ENCODE assay signal across 21 mouse cellular contexts in genomic region chr13:110012029-110012428, GRCm38 (mm10).
DNase-seq lines count a peak whose midpoint lies in the region; ATAC-seq lines count a peak whose summit lies in the region.
"Had no signal": no experiment of that assay in that cellular context is flagged by ENCODE, and none has a peak within 500 bp of the region (broad histone marks: within the 10 kb centered on the region; RNA-seq: fewer than 3 reads in every experiment).

No protein-coding gene starts in this region.

- no peak overlapping the region for H3K4me2 ChIP-seq in hindbrain, embryonic 15.5 days
- H3K4me2 ChIP-seq in hindbrain, embryonic 13.5 days, result no peak overlapping the region
- H3K4me2 ChIP-seq in midbrain, embryonic 11.5 days, result no peak overlapping the region
- no peak overlapping the region for H3K4me2 ChIP-seq in midbrain, embryonic 13.5 days (replicated peaks)
- H3K4me2 ChIP-seq in forebrain, embryonic 16.5 days (ENCODE audit: low read length), result no peak overlapping the region
- no peak overlapping the region for H3K4me2 ChIP-seq in midbrain, embryonic 16.5 days (ENCODE audit: low read length)
- H3K4me2 ChIP-seq: embryonic facial prominence, embryonic 15.5 days; heart, embryonic 13.5 days; hindbrain, embryonic 14.5 days had no signal

- H3K4me1 ChIP-seq in hindbrain, embryonic 15.5 days (replicated peaks), result peaks cover 21% of the 10 kb centered on the region
- H3K4me1 ChIP-seq in hindbrain, embryonic 13.5 days (replicated peaks), result peaks cover 27% of the 10 kb centered on the region
- peaks cover 6% of the 10 kb centered on the region; the same call in 1 of the 2 replicates for H3K4me1 ChIP-seq in midbrain, embryonic 11.5 days (ENCODE audit: control insufficient read depth, insufficient read depth, low read length)
- peaks cover 18% of the 10 kb centered on the region for H3K4me1 ChIP-seq in midbrain, embryonic 13.5 days (replicated peaks)
- peaks cover 3% of the 10 kb centered on the region; the same call in 1 of the 2 replicates for H3K4me1 ChIP-seq in forebrain, embryonic 16.5 days (replicated peaks; ENCODE audit: control insufficient read depth, insufficient read depth, low read length)
- H3K4me1 ChIP-seq in midbrain, embryonic 16.5 days (ENCODE audit: control insufficient read depth, insufficient read depth, low read length), result peaks cover 27% of the 10 kb centered on the region
- H3K4me1 ChIP-seq: embryonic facial prominence, embryonic 15.5 days; heart, embryonic 13.5 days had no signal

- peak; percentile 57 for DNase-seq in midbrain, embryonic 11.5 days (ENCODE audit: low spot score, missing footprints)
- DNase-seq in kidney, postnatal 36 days, result no peak
- no peak for DNase-seq in ovary, postnatal 10 days (ENCODE audit: low spot score)
- DNase-seq: adrenal gland, adult 2 months; adrenal gland, postnatal 25 days; cerebellum, adult 11 months; cerebellum, adult 8-10 months; cerebellum, postnatal 14 days; embryo, embryonic 11 days; gastrocnemius, adult 2 months; gastrocnemius, postnatal 25 days; heart, postnatal 36 days had no signal

- H3K4me3 ChIP-seq in hindbrain, embryonic 15.5 days, result no peak overlapping the region
- H3K4me3 ChIP-seq in hindbrain, embryonic 13.5 days, result no peak overlapping the region
- H3K4me3 ChIP-seq in midbrain, embryonic 11.5 days (ENCODE audit: low read depth, low read length), result no peak overlapping the region
- no peak overlapping the region for H3K4me3 ChIP-seq in midbrain, embryonic 13.5 days (replicated peaks)
- no peak overlapping the region for H3K4me3 ChIP-seq in forebrain, embryonic 16.5 days (replicated peaks; ENCODE audit: low read length)
- no peak overlapping the region for H3K4me3 ChIP-seq in midbrain, embryonic 16.5 days (ENCODE audit: low read depth, low read length)
- H3K4me3 ChIP-seq: embryonic facial prominence, embryonic 15.5 days; erythroblast, embryonic 14.5 days; gastrocnemius, adult 2 months; heart, embryonic 13.5 days had no signal

- H3K27me3 ChIP-seq in hindbrain, embryonic 15.5 days, result no peaks in the 10 kb centered on the region
- peaks cover 3% of the 10 kb centered on the region; the same call in 1 of the 2 replicates for H3K27me3 ChIP-seq in hindbrain, embryonic 13.5 days
- no peaks in the 10 kb centered on the region for H3K27me3 ChIP-seq in midbrain, embryonic 11.5 days (ENCODE audit: control insufficient read depth, insufficient read depth, low read length)
- H3K27me3 ChIP-seq in midbrain, embryonic 13.5 days, result no peaks in the 10 kb centered on the region; the same call in 1 of the 2 replicates
- no peaks in the 10 kb centered on the region for H3K27me3 ChIP-seq in forebrain, embryonic 16.5 days (replicated peaks; ENCODE audit: control insufficient read depth, insufficient read depth, low read length)
- H3K27me3 ChIP-seq in midbrain, embryonic 16.5 days (ENCODE audit: control insufficient read depth, insufficient read depth, low read depth, low read length), result no peaks in the 10 kb centered on the region

- H3K36me3 ChIP-seq in hindbrain, embryonic 15.5 days, result no peaks in the 10 kb centered on the region
- no peaks in the 10 kb centered on the region for H3K36me3 ChIP-seq in hindbrain, embryonic 13.5 days
- H3K36me3 ChIP-seq in midbrain, embryonic 11.5 days (ENCODE audit: control insufficient read depth, insufficient read depth, low read length), result no peaks in the 10 kb centered on the region
- H3K36me3 ChIP-seq in midbrain, embryonic 13.5 days, result no peaks in the 10 kb centered on the region
- H3K36me3 ChIP-seq in forebrain, embryonic 16.5 days (ENCODE audit: control insufficient read depth, insufficient read depth), result no peaks in the 10 kb centered on the region
- H3K36me3 ChIP-seq in midbrain, embryonic 16.5 days (ENCODE audit: control insufficient read depth, insufficient read depth, low read length), result no peaks in the 10 kb centered on the region
- H3K36me3 ChIP-seq: embryonic facial prominence, embryonic 15.5 days; heart, embryonic 13.5 days had no signal

- no peaks in the 10 kb centered on the region for H3K9me3 ChIP-seq in hindbrain, embryonic 15.5 days
- no peaks in the 10 kb centered on the region for H3K9me3 ChIP-seq in hindbrain, embryonic 13.5 days
- no peaks in the 10 kb centered on the region for H3K9me3 ChIP-seq in midbrain, embryonic 11.5 days (ENCODE audit: control insufficient read depth, low read length)
- H3K9me3 ChIP-seq in midbrain, embryonic 13.5 days, result no peaks in the 10 kb centered on the region
- no peaks in the 10 kb centered on the region for H3K9me3 ChIP-seq in forebrain, embryonic 16.5 days (ENCODE audit: control insufficient read depth, low read length)
- no peaks in the 10 kb centered on the region for H3K9me3 ChIP-seq in midbrain, embryonic 16.5 days (replicated peaks; ENCODE audit: control insufficient read depth, low read length, poor library complexity, severe bottlenecking)
- H3K9me3 ChIP-seq: embryonic facial prominence, embryonic 15.5 days; heart, embryonic 13.5 days had no signal

- H3K27ac ChIP-seq in hindbrain, embryonic 15.5 days (replicated peaks), result 0 out of 2 replicates have a peak overlapping the region, but pooled peaks have one; percentile 23
- no peak overlapping the region for H3K27ac ChIP-seq in hindbrain, embryonic 13.5 days
- no peak overlapping the region for H3K27ac ChIP-seq in midbrain, embryonic 11.5 days (ENCODE audit: low read depth, low read length)
- no peak overlapping the region for H3K27ac ChIP-seq in midbrain, embryonic 13.5 days
- H3K27ac ChIP-seq in forebrain, embryonic 16.5 days (ENCODE audit: low read length), result no peak overlapping the region
- peak overlapping the region; percentile 63 for H3K27ac ChIP-seq in midbrain, embryonic 16.5 days (ENCODE audit: low read length)
- H3K27ac ChIP-seq: embryonic facial prominence, embryonic 15.5 days; gastrocnemius, adult 2 months; heart, embryonic 13.5 days; hindbrain, embryonic 14.5 days had no signal

- ATAC-seq in hindbrain, embryonic 15.5 days (ENCODE audit: low FRiP score, low read depth), result no peak
- ATAC-seq in hindbrain, embryonic 13.5 days (ENCODE audit: low FRiP score), result no peak
- ATAC-seq in midbrain, embryonic 11.5 days (ENCODE audit: low FRiP score), result no peak
- ATAC-seq in midbrain, embryonic 13.5 days, result no peak; the same call in 1 of the 2 replicates
- peak; percentile 34 for ATAC-seq in forebrain, embryonic 16.5 days
- peak; percentile 59; the same call in 1 of the 2 replicates for ATAC-seq in midbrain, embryonic 16.5 days

- 64% methylated on average over 4 of the region's 4 CpGs for WGBS in hindbrain, embryonic 15.5 days
- 68% methylated on average over 4 of the region's 4 CpGs for WGBS in hindbrain, embryonic 13.5 days
- WGBS in midbrain, embryonic 11.5 days, result 92% methylated on average over 4 of the region's 4 CpGs
- 68% methylated on average over 4 of the region's 4 CpGs for WGBS in midbrain, embryonic 13.5 days
- WGBS in forebrain, embryonic 16.5 days, result 76% methylated on average over 4 of the region's 4 CpGs
- WGBS in midbrain, embryonic 16.5 days, result 54% methylated on average over 4 of the region's 4 CpGs

- H3K9ac ChIP-seq in hindbrain, embryonic 15.5 days, result no peak overlapping the region
- no peak overlapping the region for H3K9ac ChIP-seq in hindbrain, embryonic 13.5 days
- no peak overlapping the region for H3K9ac ChIP-seq in midbrain, embryonic 11.5 days (ENCODE audit: low read length)
- no peak overlapping the region for H3K9ac ChIP-seq in midbrain, embryonic 13.5 days (replicated peaks)
- H3K9ac ChIP-seq in forebrain, embryonic 16.5 days (replicated peaks; ENCODE audit: low read depth, low read length), result no peak overlapping the region
- no peak overlapping the region for H3K9ac ChIP-seq in midbrain, embryonic 16.5 days (ENCODE audit: low read depth, low read length)
- H3K9ac ChIP-seq: embryonic facial prominence, embryonic 15.5 days; heart, embryonic 13.5 days; hindbrain, embryonic 14.5 days had no signal

Comparison
In these comparisons a context has a peak if more than half of its experiments do, and no peak if none do; other contexts are left out.
1. ATAC-seq: peak in forebrain, embryonic 16.5 days (single experiment) and midbrain, embryonic 16.5 days (single experiment); none in hindbrain, embryonic 15.5 days (single experiment), hindbrain, embryonic 13.5 days (single experiment), midbrain, embryonic 11.5 days (single experiment) and midbrain, embryonic 13.5 days (single experiment).
2. H3K27ac ChIP-seq: peak in hindbrain, embryonic 15.5 days (single experiment) and midbrain, embryonic 16.5 days (single experiment); none in hindbrain, embryonic 13.5 days (single experiment), midbrain, embryonic 11.5 days (single experiment), midbrain, embryonic 13.5 days (single experiment) and forebrain, embryonic 16.5 days (single experiment).